Mouse (Mus musculus): ENCODE results near the gene Pde4d.

Gene Pde4d

DNA sequence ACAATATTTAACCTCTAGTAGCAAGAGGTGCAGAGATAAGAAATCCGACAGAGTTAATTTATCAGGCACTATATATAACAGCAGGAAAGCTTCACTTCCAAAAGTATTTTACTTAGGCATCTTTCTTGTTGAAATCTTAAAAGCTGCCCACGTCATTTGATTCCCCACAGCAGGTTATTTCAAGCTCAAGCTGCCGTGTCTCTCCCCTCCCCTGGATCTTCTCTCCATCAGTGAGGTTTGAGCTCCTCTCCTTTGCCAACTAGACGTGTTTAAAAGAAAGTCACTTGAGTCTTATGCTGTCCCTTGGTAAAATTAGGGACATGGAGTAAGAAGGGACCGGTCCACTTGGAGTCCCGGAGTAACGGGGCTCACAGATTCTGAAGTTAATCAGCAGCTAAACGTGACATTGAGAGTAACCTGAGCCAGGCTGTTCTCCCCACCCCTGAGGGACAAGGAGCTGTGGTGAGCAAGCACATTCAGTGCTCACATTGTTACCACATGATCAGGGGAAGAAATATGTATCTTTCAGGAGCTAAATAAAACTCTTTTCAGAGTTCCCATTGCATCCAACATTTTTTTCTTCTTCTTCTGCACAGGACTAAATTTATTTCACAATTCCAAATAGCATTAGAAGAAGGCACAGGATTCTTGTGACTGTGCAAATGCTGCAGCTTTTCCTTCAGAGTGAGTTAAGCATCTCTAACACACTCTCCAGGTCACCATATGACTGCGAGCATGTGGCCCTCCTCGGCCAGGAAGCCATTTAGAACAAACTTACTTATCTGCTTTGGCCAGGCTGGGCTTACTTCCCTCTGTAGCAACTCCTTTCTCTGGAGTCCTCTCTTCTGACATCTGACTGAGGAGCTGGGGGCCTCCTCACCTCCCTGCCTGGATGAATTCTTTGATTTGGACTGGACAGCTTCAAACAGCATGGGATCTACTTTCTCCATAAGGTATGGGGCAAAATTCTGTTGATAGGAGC is at the start of gene Pde4d:
TSS of gene Pde4d (plus strand) at position 833 of the 982 bp plus-strand sequence.
- DNase-seq: no peak

DNA sequence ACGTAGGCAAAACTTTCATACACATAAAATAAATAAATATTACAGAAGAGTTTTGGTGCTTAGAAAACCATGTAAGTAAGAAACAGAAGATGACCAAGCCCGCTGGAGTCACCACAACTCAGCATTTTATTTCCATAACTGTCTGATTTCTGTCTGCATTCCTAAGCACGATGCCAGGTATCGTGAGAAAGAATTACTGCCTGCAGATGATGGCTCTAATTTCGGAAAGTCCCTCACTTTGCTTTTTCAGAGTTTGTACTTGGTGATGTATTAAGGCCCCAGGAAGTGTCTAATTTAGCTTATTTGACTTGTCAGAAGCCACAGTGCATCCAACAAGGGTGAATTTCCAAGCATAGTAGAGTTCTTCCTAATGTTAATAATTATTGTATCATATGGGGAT is 46.6 kb upstream of the Pde4d start:
- no peak for DNase-seq

GRCm38 (mm10) chr13:108404372-108404771 is 45.4 kb upstream of the Pde4d start:
- DNase-seq: no peak

GRCm38 (mm10) chr13:108415464-108415863 is 34.3 kb upstream of the Pde4d start:
- DNase-seq: no peak

GRCm38 (mm10) chr13:108418741-108419507 is 30.8 kb upstream of the Pde4d start:
- DNase-seq: no peak

- no peak for DNase-seq
These were observed 23.4 kb upstream of the Pde4d start for GRCm38 (mm10) chr13:108426322-108426721.

- DNase-seq: no peak
These were observed 20.9 kb upstream of the Pde4d start for GRCm38 (mm10) chr13:108428809-108429208.

- no peak for DNase-seq
These were observed 20.1 kb upstream of the Pde4d start for GRCm38 (mm10) chr13:108429623-108430022.

DNA sequence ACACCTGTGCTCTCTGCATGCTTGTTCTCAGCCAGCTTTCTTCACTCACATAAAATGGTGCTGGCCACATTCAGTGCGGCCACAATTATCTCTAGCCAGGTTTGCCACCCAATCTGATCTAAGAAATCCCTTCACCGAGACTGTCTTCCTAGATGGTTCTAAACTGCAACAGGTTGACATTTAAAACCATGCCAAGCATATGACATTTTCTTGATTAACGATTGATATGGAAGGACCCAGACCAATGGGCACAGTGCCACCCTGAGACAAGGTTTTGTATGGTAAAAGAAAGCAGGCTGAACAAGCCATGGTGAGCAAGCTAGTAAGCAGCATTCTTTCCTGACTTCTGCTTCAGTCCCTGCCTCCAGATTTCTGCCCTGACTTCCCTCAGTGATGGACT is 18.0 kb upstream of the Pde4d start:
- DNase-seq: no peak

GRCm38 (mm10) chr13:108435687-108436086 is 14.1 kb upstream of the Pde4d start:
- DNase-seq: no peak

DNA sequence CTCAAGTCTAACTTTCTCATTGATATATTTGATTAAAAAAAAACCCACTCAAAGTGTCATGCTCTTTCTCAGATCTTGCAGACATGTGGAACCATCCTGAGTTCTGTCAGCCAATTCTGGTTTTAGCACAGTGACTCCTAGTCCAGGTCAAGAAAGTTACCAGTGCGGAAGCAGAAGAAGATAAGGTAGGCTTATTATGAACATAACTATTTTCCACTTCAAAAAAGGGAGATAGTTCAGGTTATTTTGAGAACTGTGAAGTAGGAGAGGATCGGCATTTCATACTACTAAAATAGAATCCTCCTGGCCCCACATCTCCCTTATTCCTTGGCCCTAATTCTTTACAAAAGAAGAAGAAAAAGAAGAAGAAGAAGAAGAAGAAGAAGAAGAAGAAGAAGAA is 12.3 kb upstream of the Pde4d start:
- DNase-seq: no peak

DNA sequence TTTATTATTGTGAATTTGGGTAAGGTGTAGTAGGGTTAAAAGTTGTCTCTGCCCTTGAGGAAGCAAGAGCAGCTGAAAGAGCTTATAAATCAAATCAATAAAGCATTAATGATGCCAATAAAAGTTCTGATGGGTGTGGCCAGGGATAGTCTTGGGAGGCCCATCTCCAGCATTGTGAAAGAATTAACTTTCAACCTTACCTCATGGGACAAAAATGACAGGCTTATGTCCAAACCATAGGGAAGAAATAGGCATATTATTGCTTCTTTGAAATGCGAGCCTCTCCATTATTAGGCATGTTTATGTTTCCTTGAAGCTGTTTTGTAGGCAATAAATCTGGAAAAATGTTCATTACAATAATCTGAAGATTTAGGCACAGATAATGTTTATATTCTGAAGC is 10.7 kb upstream of the Pde4d start:
- DNase-seq: no peak

DNA sequence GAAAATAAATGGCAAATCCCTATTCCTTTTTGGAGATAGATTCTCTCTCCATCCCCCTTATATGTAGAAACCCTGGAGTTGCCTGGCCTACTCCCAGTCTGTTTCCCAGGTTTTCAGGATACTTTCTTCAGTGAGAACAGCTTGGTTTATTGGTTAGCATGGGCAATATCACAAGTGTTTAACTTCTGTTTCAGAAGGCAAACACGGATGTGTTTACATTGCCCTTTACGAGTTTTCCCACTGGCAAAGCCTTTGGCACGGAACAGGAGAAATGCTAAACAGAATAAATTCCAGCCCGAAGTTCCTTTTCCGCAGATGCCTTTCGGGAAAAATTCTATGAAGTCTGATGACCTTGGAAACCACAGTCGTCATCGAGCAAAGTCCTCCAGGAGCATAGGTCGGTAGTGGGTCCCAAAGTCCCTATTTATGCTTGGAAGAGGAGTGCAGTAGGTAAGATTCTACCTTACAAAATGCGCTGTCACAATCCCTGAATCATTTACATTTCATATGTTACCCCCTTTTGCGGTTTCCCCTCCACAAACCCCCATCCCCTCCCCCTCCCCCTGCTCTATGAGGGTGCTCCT is 1.3 kb upstream of the Pde4d start:
- no peak for DNase-seq

- no peak for DNase-seq
These were observed 1.4 kb downstream of the Pde4d start for GRCm38 (mm10) chr13:108451122-108451521.

- no peak for DNase-seq
These were observed 3.5 kb downstream of the Pde4d start for GRCm38 (mm10) chr13:108453064-108453919.

- no peak for DNase-seq
These were observed 12.8 kb downstream of the Pde4d start for GRCm38 (mm10) chr13:108462518-108462917.

DNA sequence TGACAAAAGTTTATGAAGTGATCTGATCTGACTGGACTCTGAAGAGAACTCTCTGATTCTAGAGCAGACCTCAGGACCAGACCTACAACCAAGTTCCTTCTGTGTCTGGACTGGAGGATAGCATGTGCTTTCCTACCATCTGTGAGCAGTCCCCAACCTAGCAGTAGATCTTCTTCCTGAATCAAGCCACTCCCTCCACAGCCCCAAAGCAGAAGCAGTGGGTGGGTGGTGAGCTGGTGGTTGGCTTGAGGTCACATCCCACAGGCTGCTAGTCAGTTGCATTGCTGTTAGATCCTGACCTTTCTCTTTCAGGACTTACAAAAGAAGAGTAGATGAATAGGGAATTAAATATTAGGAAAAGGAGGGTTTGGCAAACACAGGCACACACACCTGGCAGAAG is 16.0 kb downstream of the Pde4d start:
- DNase-seq: no peak

DNA sequence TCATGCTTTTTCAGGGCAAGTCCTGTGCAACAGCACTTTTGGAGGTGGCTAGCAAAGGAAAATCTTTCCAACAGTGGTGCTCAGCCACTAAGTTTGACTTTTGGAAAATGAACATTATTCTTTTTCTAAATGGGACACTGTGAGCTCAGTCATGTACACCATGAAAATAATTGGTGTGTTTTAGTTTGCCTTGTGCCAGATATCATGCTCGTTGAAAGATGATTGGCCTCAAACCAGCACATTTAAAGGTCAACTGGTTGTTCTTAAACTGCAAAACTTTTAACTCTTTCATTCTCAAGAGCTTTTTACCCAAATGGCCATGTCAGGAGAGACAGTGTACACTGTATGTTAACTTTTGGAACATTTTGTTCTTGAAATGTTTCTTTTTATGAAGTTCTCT is 17.3 kb downstream of the Pde4d start:
- DNase-seq: no peak

DNA sequence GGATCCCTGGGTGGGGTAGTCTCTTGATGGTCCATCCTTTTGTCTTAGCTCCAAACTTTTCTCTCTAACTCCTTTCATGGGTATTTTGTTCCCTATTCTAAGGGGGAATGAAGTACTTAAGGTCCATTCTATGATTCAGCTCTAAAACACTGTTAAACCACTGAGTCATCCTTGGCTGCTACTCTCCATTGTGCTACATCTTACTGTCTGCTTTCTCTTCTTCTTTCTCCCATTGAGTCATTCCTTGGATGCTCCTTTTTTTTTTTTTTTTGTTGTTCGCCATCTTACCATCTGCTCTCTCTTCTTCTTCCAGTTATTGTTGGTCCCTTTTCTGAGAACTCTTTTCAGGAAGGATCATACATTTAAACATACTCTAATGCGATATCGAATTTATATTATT is 30.7 kb downstream of the Pde4d start:
- DNase-seq: no peak

- DNase-seq: no peak
These were observed 35.3 kb downstream of the Pde4d start for GRCm38 (mm10) chr13:108485036-108485435.

- DNase-seq: no peak
These were observed 37.3 kb downstream of the Pde4d start for GRCm38 (mm10) chr13:108487066-108487465.

- no peak for DNase-seq
These were observed 40.1 kb downstream of the Pde4d start for GRCm38 (mm10) chr13:108489825-108490224.

DNA sequence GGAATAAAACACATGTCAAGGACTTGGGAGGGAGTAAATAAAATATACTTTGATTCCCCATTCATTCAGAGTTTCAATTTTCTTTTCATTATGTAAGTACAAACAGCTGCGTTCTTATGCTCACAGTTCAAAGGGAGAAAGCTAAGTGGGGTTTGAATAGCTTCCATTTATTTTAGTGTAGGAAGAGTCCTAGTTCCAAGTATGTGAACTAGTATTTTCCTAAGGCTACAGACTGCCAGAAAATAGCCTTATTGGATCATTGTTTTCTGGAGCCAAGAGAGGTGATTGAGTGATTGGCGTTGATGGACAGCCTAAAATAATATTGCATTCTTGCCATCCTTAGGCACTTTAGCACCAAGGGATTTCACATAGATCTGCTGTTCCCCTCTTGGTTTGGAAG is 41.1 kb downstream of the Pde4d start:
- no peak for DNase-seq

All from lung, postnatal 14 days (tissue).